Mouse (Mus musculus) liver, embryonic 11.5 days (tissue): ENCODE results near the gene Nsl1. TPM values are rescaled to one million over a fixed set of nuclear protein-coding genes. Genes with fewer than 3 reads are reported as not detected.

Experiments
- ATAC-seq: fragments of 200-750 bp; cut with Nextera tagmentation; replicated peaks from 2 replicates; pipeline ENCODE4 v1.8.0; 2017; ENCODE audit warnings: moderate number of reproducible peaks, mild to moderate bottlenecking, moderate TSS enrichment, moderate library complexity; ENCODE audit not compliant: low FRiP score
- DNase-seq: peaks from one replicate; pipeline ENCODE4 v3.0.0-alpha.2; 2017; ENCODE audit warnings: low spot score
- H3K27ac ChIP-seq: fragments of 300-500 bp; sonication (generic); 2 replicates; pipeline ENCODE4 v1.5.1; 2014; ENCODE audit warnings: mild to moderate bottlenecking, low read depth, low read length, control low read depth
- H3K27me3 ChIP-seq: fragments of 300-500 bp; sonication (generic); replicated peaks from 2 replicates; pipeline ENCODE4 v1.6.1; 2014; ENCODE audit warnings: low read length, mixed read lengths; ENCODE audit not compliant: control insufficient read depth, insufficient read depth
- H3K36me3 ChIP-seq: fragments of 300-500 bp; sonication (generic); 2 replicates; pipeline ENCODE4 v1.6.1; 2014; ENCODE audit warnings: mild to moderate bottlenecking, low read length, moderate library complexity, mixed read lengths; ENCODE audit not compliant: control insufficient read depth, insufficient read depth
- H3K4me1 ChIP-seq: fragments of 300-500 bp; sonication (generic); replicated peaks from 2 replicates; pipeline ENCODE4 v1.6.1; 2014; ENCODE audit warnings: low read length, mixed read lengths; ENCODE audit not compliant: control insufficient read depth, insufficient read depth
- H3K4me2 ChIP-seq: fragments of 300-500 bp; sonication (generic); 2 replicates; pipeline ENCODE4 v1.6.1; 2014; ENCODE audit warnings: mild to moderate bottlenecking, control low read depth, moderate library complexity
- H3K4me3 ChIP-seq: fragments of 300-500 bp; sonication (generic); 2 replicates; pipeline ENCODE4 v1.5.1; 2014; ENCODE audit warnings: low read depth, low read length, control low read depth
- H3K9ac ChIP-seq: fragments of 300-500 bp; sonication (generic); 2 replicates; pipeline ENCODE4 v1.6.1; 2014; ENCODE audit warnings: low read depth, low read length, control low read depth
- H3K9me3 ChIP-seq: fragments of 300-500 bp; sonication (generic); 2 replicates; pipeline ENCODE4 v1.6.1; 2016; ENCODE audit warnings: low read length, inconsistent platforms, mixed read lengths; ENCODE audit not compliant: control insufficient read depth
- WGBS: fragments of 180-500 bp; shearing (Covaris S2); extraction: QIAGEN DNeasy Blood & Tissue Kit; methylation state at CpG from one replicate; pipeline ENCODE4 v1.1.7; 2014; 5-methylcytosine and 5-hydroxymethylcytosine counted together
- polyA plus RNA-seq: library from polyadenylated mRNA; unstranded; fragments of >200 nt; fragmentation: Nextera tagmentation; extraction: Ambion mirVana; gene quantifications from 2 replicates; pipeline ENCODE4 v1.2.1, GENCODE M21; 2014

Gene Nsl1
- polyA plus RNA-seq, 1 experiment from 2014 or later, result 30.7 TPM

- Histone ChIP-seq H3K4me2 (peak overlapping the region; percentile 55), H3K9me3 (peaks cover 3% of the 10 kb centered on the region; the same call in 1 of the 2 replicates), H3K27ac (no peak overlapping the region), H3K27me3 (peaks cover 15% of the 10 kb centered on the region), H3K4me3 (peak overlapping the region; percentile 21), H3K36me3 (no peaks in the 10 kb centered on the region), H3K4me1 (0 out of 2 replicates have a peak, but pooled peaks cover 2% of the 10 kb centered on the region), H3K9ac (no peak overlapping the region)
- ATAC-seq (peak; percentile 88), DNase-seq (peak; percentile 74)
- 12% methylated on average over 38 of the region's 38 CpGs for WGBS
Observed at GRCm38 (mm10) chr1:191125811-191126638, 63.2 kb downstream of the Nsl1 start.

DNA sequence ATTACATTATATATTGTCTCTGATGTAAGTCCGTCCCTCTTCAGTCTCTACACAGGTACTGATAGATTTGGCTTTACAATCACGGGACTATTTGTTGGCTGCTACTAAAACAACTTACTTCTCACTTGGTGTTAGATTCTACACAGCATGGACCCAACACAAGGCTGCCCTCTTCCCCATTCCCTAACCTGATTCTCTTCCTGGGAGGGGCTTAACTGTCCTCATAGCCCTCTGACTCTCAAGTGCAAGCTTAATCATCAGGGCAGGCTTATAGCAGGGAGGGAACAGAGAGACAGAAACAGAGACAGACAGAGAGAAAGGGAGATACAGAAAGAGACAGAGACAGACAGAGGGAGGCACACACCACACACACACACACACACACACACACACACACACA is 68.9 kb downstream of the Nsl1 start:
- H3K4me1 ChIP-seq, result peaks cover 15% of the 10 kb centered on the region
- peaks cover 3% of the 10 kb centered on the region; the same call in 1 of the 2 replicates for H3K9me3 ChIP-seq
- no peaks in the 10 kb centered on the region for H3K27me3 ChIP-seq
- no peaks in the 10 kb centered on the region for H3K36me3 ChIP-seq
- H3K4me2 ChIP-seq, result no peak overlapping the region
- DNase-seq (no peak), ATAC-seq (no peak)
- no peak overlapping the region for H3K4me3 ChIP-seq
- H3K27ac ChIP-seq, result no peak overlapping the region
- 80% methylated on average over 2 of the region's 2 CpGs for whole genome bisulfite sequencing
- no peak overlapping the region for H3K9ac ChIP-seq

- no peaks in the 10 kb centered on the region for H3K27me3 ChIP-seq
- H3K9me3 ChIP-seq, result peaks cover 3% of the 10 kb centered on the region; the same call in 1 of the 2 replicates
- H3K27ac ChIP-seq, result no peak overlapping the region
- H3K4me1 ChIP-seq, result peaks cover 15% of the 10 kb centered on the region
- no peak overlapping the region for H3K4me2 ChIP-seq
- H3K4me3 ChIP-seq, result no peak overlapping the region
- no peak overlapping the region for H3K9ac ChIP-seq
- ATAC-seq, result no peak
- DNase-seq, result no peak
- 59% methylated on average over 5 of the region's 5 CpGs for WGBS
- no peaks in the 10 kb centered on the region for H3K36me3 ChIP-seq
Observed at GRCm38 (mm10) chr1:191132240-191132639, 69.4 kb downstream of the Nsl1 start.

DNA sequence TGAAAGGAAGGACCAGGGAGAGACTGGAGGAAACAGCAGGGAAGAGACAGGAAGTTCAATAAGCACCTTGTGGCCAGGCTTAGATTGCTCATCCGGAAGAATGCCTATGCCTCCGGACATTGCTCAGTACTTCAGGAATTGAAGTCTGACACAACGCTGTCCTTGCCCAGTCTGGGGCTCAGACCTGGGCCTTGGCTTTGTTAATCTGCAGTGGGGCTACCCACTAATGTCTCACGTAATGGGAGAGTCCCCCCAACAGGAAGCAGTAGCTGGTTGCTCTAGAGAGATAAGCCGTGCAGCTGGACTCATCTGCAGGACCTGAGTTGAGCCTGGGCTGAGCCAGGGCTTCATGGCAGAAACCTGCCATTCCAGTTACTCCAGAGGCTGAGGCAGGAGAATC is 70.1 kb downstream of the Nsl1 start:
- Histone ChIP-seq H3K36me3 (no peaks in the 10 kb centered on the region), H3K4me3 (no peak overlapping the region), H3K9me3 (peaks cover 3% of the 10 kb centered on the region; the same call in 1 of the 2 replicates), H3K27ac (no peak overlapping the region), H3K4me1 (peaks cover 15% of the 10 kb centered on the region), H3K9ac (no peak overlapping the region), H3K27me3 (no peaks in the 10 kb centered on the region), H3K4me2 (peak overlapping the region; percentile 42; the same call in 1 of the 2 replicates)
- DNase-seq (no peak), ATAC-seq (peak; percentile 75)
- WGBS, result 27% methylated on average over 5 of the region's 5 CpGs

- Histone ChIP-seq H3K4me1 (peaks cover 21% of the 10 kb centered on the region), H3K36me3 (no peaks in the 10 kb centered on the region), H3K27me3 (no peaks in the 10 kb centered on the region), H3K9ac (no peak overlapping the region), H3K4me2 (no peak overlapping the region), H3K9me3 (no peaks in the 10 kb centered on the region), H3K4me3 (no peak overlapping the region), H3K27ac (no peak overlapping the region)
- ATAC-seq (no peak), DNase-seq (no peak)
- WGBS, result 61% methylated on average over 4 of the region's 4 CpGs
Observed at GRCm38 (mm10) chr1:191135406-191135805, 72.6 kb downstream of the Nsl1 start.

Other genes with a start within 250 kb of the Nsl1 start
- 10.0 and 11.1 TPM in 2 replicates for gene Rps6kc1, start 151.2 kb upstream of the Nsl1 start, polyA plus RNA-seq
- gene Angel2, start 137.9 kb upstream of the Nsl1 start, polyA plus RNA-seq, result 32.1 and 34.1 TPM in 2 replicates
- 12.8 and 14.2 TPM in 2 replicates for gene Vash2, start 83.7 kb upstream of the Nsl1 start, polyA plus RNA-seq
- gene Flvcr1, start 36.9 kb upstream of the Nsl1 start, polyA plus RNA-seq, result 11.8 and 12.1 TPM in 2 replicates
- not detected in 2 replicates for gene Spata45, start 26.4 kb upstream of the Nsl1 start, polyA plus RNA-seq
- 14.4 and 17.2 TPM in 2 replicates for gene Tatdn3, start 80 bp upstream of the Nsl1 start, polyA plus RNA-seq
- 5.7 and 6.0 TPM in 2 replicates for gene Batf3, start 34.8 kb downstream of the Nsl1 start, polyA plus RNA-seq
- gene Fam71a, start 101.8 kb downstream of the Nsl1 start, polyA plus RNA-seq, result not detected in 2 replicates
- 3.1 and 3.6 TPM in 2 replicates for gene Atf3, start 155.0 kb downstream of the Nsl1 start, polyA plus RNA-seq